Mouse (Mus musculus): ENCODE results near the gene Atoh7. TPM values are rescaled to one million over a fixed set of nuclear protein-coding genes. Genes with fewer than 3 reads are reported as not detected.
"Not testable (repeated sequence)": the region's sequence is repeated elsewhere in the genome, so short reads cannot be mapped to it uniquely, and the experiment has no call there.

The Atoh7 gene
- total RNA-seq (2015; ENCODE audit: low replicate concordance) (not detected in 2 replicates), total RNA-seq (2017; ENCODE audit: low replicate concordance) (not detected in 2 replicates)

- no peak for ATAC-seq (replicated peaks; ENCODE audit: low FRiP score, poor library complexity, severe bottlenecking)
Measured at GRCm38 (mm10) chr10:63099521-63099920, at the start of gene Atoh7. TSS of gene Atoh7 (plus strand) at chr10:63099651.

GRCm38 (mm10) chr10:63051267-63051666, 48.2 kb upstream of the Atoh7 start:
- no peak for ATAC-seq (replicated peaks; ENCODE audit: low FRiP score, poor library complexity, severe bottlenecking)

- ATAC-seq (replicated peaks; ENCODE audit: low FRiP score, poor library complexity, severe bottlenecking) = no peak
Measured at GRCm38 (mm10) chr10:63052011-63052410, 47.4 kb upstream of the Atoh7 start.

- ATAC-seq (replicated peaks; ENCODE audit: low FRiP score, poor library complexity, severe bottlenecking) = no peak
Measured at GRCm38 (mm10) chr10:63053007-63053406, 46.4 kb upstream of the Atoh7 start.

GRCm38 (mm10) chr10:63054071-63054470, 45.4 kb upstream of the Atoh7 start:
- not testable (repeated sequence) for ATAC-seq (replicated peaks; ENCODE audit: low FRiP score, poor library complexity, severe bottlenecking)

GRCm38 (mm10) chr10:63054586-63054985, 44.9 kb upstream of the Atoh7 start:
- ATAC-seq (replicated peaks; ENCODE audit: low FRiP score, poor library complexity, severe bottlenecking) = no peak

GRCm38 (mm10) chr10:63056966-63057750, 42.3 kb upstream of the Atoh7 start:
- no peak for ATAC-seq (replicated peaks; ENCODE audit: low FRiP score, poor library complexity, severe bottlenecking)

- no peak for ATAC-seq (replicated peaks; ENCODE audit: low FRiP score, poor library complexity, severe bottlenecking)
Measured at GRCm38 (mm10) chr10:63059862-63060261, 39.6 kb upstream of the Atoh7 start, which contains the start of gene Pbld1. TSS of gene Pbld1 (plus strand) at chr10:63060162.

- no peak for ATAC-seq (replicated peaks; ENCODE audit: low FRiP score, poor library complexity, severe bottlenecking)
Measured at GRCm38 (mm10) chr10:63060406-63060805, 39.0 kb upstream of the Atoh7 start.

GRCm38 (mm10) chr10:63061266-63061665, 38.2 kb upstream of the Atoh7 start:
- no peak for ATAC-seq (replicated peaks; ENCODE audit: low FRiP score, poor library complexity, severe bottlenecking)

GRCm38 (mm10) chr10:63062696-63063095, 36.8 kb upstream of the Atoh7 start:
- ATAC-seq (replicated peaks; ENCODE audit: low FRiP score, poor library complexity, severe bottlenecking) = no peak

GRCm38 (mm10) chr10:63063365-63063764, 36.1 kb upstream of the Atoh7 start:
- no peak for ATAC-seq (replicated peaks; ENCODE audit: low FRiP score, poor library complexity, severe bottlenecking)

- ATAC-seq (replicated peaks; ENCODE audit: low FRiP score, poor library complexity, severe bottlenecking) = no peak
Measured at GRCm38 (mm10) chr10:63064516-63064915, 34.9 kb upstream of the Atoh7 start.

GRCm38 (mm10) chr10:63065561-63065960, 33.9 kb upstream of the Atoh7 start:
- no peak for ATAC-seq (replicated peaks; ENCODE audit: low FRiP score, poor library complexity, severe bottlenecking)

GRCm38 (mm10) chr10:63065988-63066387, 33.5 kb upstream of the Atoh7 start:
- 0 out of 2 replicates have a peak, but pooled peaks have one; percentile 45 for ATAC-seq (replicated peaks; ENCODE audit: low FRiP score, poor library complexity, severe bottlenecking)

- ATAC-seq (replicated peaks; ENCODE audit: low FRiP score, poor library complexity, severe bottlenecking) = no peak
Measured at GRCm38 (mm10) chr10:63086304-63086703, 13.1 kb upstream of the Atoh7 start.

- ATAC-seq (replicated peaks; ENCODE audit: low FRiP score, poor library complexity, severe bottlenecking) = no peak
Measured at GRCm38 (mm10) chr10:63089103-63089757, 10.2 kb upstream of the Atoh7 start.

GRCm38 (mm10) chr10:63089758-63090571, 9.5 kb upstream of the Atoh7 start:
- no peak for ATAC-seq (replicated peaks; ENCODE audit: low FRiP score, poor library complexity, severe bottlenecking)

GRCm38 (mm10) chr10:63091915-63092314, 7.5 kb upstream of the Atoh7 start:
- no peak for ATAC-seq (replicated peaks; ENCODE audit: low FRiP score, poor library complexity, severe bottlenecking)
